Mouse (Mus musculus): Measurements from ENCODE around the gene Mthfd1l.
"Not testable (repeated sequence)": the region's sequence is repeated elsewhere in the genome, so short reads cannot be mapped to it uniquely, and the experiment has no call there.

The Mthfd1l gene

DNA sequence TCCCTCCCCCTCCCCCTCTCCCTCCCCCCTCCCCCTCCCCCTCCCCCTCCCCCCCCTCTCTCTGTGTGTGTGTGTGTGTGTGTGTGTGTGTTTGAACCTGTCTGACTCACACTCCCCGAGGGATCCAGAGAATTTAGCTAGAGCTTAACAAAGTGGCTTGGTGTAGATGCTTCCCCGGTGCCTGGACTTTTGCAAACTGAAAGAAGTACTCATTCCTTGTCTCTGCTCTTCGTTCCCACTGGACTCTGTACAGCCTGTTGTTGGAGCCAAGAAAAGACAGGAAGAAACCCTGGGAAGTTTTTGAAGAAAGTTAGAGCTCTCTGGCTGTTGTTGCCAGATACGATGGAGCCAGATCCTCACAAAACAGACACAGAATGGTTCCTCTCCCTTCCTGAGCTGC lies 73.6 kb downstream of the Mthfd1l start:
- peak; percentile 62 for DNase-seq (ENCODE audit: low spot score)

DNA sequence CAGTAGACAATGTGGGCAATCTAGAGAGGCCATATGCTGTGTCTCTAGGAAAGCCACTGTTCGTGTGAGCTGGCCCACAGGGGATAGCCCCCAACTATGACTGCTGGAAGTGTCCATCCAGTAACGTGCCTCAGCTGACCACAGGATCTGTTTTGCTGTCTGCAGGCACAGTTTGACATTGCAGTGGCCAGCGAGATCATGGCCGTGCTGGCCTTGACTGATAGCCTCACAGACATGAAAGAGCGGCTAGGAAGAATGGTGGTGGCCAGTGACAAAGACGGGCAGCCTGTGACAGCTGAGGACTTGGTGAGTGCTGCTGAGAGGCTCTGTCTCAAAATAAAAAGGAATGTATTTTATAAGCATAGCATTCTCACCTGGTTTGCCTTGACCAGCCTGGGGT lies 74.7 kb downstream of the Mthfd1l start:
- no peak for DNase-seq (ENCODE audit: low spot score)

DNA sequence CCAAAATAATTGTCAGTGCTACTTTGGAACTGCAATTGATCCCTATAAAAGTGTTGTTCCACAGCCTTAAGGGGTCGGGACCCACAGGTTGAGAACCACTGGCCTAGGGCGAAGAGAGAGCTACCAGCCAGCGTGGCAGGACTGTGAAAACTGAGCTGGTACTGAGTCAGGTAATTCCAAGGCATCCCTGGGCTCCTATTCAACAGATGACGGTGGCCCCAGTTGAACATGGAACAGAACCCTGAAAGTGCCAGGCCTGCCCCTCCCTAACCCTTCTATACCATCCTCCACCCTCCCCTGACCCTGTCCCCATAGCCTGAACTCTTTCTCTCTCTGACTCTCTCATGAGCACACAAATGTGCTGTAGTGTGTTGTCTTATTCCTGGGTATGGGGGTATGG lies 77.3 kb downstream of the Mthfd1l start:
- no peak for DNase-seq (ENCODE audit: low spot score)

DNA sequence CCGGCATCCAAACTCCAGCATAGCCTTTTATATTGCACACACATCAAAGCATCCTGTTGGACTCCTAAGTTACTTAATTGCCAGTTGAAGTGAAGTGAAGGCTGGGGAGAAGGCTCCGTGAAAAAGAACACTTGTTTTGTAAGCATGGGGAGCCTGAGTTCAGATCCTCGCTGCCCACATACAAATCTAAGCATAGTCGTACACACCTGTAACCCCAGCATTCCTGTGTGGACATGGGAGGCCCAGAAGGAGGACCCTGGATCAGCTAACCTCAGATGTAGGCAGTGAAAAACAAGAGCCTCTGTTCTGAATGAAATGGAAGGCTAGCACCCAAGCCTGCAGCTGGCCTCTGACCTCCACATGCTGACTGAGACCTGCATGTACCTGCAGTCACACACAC lies 79.8 kb downstream of the Mthfd1l start:
- no peak for DNase-seq (ENCODE audit: low spot score)

DNA sequence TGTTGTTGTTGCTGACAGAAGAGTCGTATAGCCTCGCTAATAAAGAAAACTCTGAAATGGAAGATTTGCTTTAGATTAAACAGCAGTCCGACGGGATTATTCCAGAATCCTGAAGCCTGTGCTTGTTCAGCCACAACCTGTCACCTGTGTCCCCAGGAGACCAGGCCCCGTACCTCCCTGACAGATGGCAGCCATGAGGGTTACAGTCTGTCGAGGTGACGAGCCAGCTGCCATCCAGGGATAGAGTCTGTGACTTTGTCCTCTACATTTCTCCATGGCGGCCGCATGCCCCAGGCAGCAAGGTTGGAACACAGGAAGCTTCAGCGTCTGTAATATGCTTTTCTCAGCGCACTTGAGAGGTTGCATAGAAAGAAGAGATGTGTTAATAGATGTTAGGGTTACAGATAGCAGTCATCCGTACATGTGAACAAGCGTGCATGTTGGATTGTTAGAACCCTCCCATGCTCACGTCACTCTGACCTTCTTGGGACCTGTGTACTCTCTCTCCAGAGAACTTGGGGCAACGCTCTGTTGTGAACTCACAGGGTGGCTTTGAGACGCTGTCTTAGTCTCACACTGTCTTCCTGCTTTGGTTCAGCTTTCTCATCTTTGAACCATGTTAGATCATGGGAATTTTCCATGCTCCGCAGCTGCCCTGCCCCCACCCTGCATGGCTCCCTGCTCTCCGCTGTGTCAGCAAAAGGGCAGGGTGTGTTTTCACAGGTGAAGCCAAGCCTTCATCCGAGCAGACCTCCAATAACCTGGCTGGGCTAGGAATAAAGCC lies 80.6 kb downstream of the Mthfd1l start:
- no peak for DNase-seq (ENCODE audit: low spot score)

DNA sequence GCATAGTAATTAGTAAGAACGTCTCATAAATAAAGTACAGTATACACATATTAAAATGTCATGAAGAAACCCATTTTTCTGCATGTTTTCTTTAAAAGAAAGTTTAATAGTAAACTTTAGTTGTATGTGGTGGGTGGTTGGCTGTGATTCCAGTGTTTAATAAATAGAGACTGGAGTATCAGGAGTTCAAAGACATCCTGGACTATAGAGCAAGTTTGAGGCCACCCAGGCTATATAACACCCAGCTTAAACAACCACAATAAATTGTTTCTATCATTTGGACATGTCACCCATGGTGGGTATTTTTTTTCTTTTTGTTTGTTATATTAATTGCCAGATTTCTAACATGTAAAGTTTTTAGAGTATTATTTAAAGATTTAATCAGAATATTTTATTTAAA lies 81.7 kb downstream of the Mthfd1l start:
- no peak for DNase-seq (ENCODE audit: low spot score)

DNA sequence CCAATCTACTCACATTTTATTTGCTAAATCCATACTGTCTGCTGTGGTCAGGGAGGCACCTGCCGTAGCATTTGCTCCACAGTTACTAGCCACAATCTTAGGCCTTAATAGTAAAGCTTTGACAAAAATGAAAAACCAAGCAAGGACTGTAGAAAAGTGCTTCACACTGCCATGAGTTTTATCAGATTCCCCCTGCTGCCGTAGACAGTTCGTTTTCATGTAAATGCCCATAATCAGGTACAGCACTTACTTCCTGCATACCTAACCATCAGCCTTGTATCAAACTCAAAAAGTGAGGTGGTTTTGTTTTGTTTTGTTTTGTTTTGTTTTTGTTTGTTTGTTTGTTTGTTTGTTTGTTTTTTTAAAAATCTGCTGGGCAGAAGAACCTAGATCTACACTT lies 84.5 kb downstream of the Mthfd1l start:
- DNase-seq (ENCODE audit: low spot score), result no peak

DNA sequence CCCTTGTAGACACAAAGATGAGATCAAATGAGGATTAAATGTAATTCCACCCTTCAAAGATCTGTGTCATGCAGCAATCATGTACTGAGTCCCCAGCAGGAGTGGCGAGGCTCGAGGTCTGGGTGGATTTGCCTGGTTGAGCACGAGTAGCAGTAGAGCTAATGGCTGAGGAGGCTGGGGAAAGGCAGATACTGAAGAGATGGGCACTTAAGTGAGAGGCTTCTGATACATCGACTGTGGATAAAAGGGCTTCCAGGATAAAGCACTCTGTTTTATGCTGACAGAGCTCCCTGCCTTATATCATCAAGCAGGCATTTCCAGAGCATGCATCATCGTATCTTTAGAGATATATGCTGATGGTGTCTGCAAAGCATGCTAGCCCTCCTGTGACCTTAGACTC lies 84.9 kb downstream of the Mthfd1l start:
- no peak for DNase-seq (ENCODE audit: low spot score)

DNA sequence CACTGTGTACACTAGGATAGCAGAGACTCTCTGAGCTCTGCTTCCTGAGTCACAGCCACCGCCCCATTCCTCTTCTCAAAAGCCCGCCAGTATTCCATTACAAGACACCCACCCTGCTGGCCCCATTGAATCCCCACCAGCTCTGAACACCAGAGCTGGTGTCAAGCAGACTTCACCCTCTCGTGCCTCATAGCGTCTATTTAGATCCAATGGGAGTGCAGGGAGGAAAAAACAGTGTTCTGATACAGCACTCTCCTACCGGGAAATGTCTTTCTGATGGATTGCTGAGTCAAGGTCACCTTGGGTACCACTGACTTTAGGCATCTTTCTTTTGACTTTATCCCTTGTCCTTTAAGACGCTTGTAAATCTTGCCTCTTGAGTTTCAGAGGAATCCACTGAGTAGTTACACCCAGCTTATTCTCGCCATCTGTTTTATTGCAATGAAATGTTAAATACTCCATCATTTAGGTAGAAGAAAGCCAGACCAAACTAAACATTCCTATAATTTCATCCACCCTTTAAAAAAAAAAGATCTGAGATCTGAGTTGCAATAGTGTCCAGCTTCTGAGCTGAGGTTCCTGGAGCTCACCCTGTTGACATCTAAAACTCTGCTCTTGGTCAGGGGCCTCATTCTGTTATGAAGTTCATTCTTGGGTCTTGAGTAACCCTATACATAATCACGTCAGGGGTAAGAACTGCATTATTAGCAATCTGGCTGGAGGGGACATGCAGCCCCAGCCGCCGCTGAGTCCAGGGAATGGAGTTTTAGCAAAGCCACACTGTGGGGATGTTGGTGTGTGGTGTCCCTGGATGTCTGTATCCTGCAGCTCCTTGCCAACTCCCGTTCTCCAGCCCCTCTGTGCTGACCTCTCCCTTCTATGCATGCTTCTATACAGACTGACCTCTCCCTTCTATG lies 88.4 kb downstream of the Mthfd1l start:
- DNase-seq (ENCODE audit: low spot score), result no peak

DNA sequence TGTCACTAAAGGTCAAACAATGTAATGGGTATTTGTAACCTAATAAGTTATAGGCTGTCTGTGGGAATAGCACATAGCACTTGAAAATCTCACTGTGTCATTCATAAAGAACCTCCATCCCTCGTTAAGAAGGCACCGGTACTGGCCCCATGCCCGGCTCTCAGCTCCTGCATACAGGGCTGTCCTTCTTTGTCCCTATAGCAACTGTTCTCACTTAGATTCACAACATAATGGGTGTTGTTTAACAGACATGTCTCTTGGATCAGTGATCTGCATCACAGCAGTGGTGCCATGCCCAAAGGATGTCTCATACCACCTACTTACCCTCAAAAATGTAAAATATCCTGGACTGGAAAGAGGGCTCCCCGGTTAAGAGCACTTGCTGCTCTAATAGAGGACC lies 90.6 kb downstream of the Mthfd1l start:
- DNase-seq (ENCODE audit: low spot score), result no peak

DNA sequence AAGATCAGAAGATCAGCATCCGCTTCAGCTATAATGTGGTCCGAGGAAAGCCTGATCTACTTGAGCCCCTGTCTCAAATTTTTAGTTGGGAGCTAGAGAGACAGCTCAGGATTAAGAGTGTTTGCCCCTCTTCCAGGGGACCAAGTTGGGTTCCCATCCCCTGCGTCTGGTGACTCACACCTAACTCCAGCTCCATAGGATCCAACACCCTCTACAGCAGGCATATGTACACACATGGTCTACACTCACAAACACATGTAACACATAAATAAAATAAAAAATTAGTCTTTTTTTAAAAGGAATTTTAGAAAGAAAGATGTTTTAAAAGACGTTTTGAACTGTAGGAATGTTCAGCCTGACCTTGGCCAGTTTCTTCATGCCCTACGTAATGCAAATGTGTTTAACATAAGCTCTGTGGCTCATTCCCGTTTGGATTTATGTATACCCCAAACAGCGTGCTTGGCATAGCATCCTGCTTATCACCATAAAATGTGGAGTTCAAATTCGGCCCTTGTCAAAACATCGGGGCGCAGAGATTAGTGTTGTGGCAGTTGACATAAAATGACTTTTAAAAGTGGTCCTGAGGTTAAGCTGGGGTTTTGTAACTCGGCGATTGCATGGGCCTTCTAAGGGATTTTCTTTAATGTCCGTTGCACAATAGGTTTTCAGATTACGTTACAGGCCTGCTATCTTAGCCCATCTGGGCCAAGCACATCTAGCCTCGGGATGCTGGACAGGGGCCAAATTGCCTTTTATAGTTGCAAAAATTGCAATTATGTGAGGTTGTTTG lies 92.6 kb downstream of the Mthfd1l start:
- DNase-seq (ENCODE audit: low spot score), result peak; percentile 23

DNA sequence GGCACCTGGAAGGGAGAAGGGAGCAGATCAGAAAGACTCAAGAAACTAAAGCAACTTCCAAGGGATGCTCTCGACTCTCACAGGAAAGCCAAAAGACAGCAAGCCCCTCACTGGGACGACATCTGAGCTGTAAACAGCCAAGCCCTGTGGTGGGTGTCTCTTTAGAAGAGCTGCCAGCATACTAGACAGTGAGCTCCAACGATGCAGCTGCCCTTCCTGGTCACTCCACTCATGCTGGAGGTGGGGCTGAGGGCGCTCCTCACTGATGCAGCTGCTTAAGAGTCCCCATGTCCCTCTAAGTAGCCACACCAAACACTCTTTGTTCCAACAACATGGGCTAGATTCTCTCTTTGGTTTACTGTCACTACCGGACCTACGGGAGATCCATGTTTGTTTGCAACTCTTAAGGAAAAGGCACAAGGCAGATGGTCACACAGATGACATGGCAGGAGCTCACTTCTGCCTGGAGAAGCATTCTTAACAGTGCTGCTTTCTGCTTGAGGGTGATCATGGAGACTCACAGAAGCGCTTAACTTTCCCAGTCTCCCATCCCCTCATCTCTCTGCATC lies 96.4 kb downstream of the Mthfd1l start:
- DNase-seq (ENCODE audit: low spot score), result no peak

DNA sequence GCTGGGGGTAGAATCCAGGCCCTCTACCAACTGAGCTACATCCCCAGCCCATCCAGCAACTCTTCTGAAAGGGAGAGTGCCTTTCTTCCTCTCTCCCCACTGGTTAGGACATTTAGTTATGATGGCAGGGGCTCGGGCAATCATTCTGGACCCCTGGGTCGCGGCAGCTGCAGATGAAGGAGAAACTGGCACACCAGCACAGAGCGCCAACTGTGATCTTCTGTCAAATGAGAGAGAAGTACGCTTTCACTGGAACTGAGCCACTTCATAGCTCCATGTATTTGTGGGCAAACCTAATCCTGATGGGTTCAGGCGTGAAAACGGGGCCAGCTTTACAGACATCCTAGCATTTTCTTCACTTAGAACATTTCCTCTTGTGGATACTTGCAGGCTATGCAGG lies 97.1 kb downstream of the Mthfd1l start:
- DNase-seq (ENCODE audit: low spot score), result no peak

DNA sequence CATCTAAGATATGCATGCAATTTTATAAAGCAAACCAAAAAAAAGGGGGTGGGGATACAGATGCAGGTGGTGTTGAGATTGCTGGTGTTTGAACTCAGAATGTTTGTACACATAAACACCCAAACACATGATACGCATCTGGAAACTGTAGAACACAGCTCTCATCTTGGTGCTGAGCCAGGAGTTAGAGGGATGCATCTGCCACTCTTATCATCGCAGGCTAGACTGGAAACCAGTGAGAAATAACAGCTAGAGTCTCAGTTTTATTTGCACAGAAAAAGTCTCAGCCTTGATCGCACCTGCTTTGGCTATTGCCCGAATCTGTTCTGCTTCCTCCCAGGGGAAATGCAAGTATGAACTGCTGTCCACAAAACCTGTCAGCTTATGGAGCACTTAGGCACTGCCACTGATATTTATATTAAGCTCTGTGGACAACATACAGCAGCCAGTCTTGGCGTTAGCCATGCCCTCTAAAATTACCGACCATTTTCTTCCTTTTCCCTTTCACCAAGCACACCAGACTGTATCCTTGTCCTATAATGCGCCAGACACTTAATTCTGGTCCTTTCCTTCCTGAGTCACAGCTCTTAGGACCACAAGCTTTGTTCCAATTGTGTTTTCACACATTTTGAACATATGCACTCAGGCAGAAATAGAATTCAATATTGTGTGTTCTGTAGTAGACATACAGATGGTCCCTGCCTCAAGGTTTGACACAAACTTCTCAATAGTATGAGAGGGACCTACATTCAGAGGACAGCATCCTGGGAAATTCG lies 98.3 kb downstream of the Mthfd1l start:
- DNase-seq (ENCODE audit: low spot score), result no peak

DNA sequence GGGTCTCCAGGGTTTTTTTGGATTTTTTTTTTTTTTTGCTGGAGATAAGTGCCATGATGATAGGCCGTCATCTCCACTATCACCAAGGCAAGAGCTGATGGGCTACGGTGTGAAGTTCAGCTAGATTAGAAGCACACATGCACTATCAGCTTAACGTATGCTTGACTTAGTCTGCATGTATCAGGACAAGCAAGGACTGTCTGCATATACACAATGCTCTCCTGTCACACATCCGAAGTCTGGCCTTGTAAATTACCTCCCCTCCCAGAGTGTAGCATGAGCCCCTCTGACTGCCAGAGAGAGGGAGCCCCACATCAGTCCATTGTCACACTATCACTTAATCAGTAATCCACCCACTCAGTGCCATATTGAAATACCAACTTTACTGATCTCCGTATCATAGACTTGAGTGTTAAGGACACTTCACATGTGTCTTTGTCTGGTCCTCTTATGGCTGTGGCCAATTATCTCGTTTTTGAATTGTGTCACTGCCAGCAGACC lies 99.0 kb downstream of the Mthfd1l start:
- DNase-seq (ENCODE audit: low spot score), result no peak

DNA sequence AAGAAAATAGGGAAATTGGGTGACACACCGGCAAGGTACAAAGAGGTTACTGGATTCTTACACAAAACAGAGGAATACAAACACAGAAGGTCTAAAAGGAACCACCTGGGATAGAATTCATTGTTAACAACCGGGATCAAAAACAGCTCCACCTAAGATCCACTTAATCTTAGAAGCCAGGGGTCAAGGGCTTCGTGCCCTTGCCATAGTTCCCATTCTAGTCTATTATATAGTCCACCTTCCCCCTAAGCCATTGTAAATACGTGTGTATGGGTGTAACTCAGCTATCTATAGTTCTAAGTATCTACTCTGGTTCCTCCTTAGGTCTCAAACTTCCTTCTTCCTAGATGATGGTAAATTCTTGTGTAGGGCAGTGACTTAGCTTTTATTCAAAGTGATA lies 99.6 kb downstream of the Mthfd1l start:
- not testable (repeated sequence) for DNase-seq (ENCODE audit: low spot score)

DNA sequence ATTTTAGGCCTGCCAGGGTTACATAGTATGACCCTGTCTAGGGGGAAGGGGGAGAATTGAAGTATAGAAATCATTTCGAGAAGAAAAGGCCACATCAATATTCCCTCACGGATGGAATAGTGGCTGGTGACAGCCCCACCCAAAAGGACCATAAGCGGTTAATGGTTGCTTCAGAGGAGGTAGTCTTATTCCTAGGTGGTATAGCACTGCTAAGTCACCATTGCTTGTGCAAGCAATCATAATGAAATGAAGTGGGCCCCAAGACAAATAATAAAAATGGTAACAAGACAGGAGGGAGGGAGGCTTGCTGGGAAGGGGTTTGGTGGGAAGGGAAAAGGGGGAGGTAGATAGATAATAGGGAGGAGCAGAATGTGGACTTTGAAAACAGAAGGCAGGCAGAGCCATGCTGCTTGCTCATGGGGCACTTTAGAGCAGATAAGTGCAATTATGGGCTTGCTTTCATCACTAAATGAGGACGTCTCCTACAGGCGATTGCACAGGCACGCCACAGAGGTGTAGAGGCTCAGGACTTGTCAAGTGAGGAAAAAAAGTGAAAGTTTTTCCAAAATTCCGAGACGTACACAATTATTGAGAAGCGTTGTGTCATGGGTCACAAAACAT lies 105.4 kb downstream of the Mthfd1l start:
- DNase-seq (ENCODE audit: low spot score), result no peak

DNA sequence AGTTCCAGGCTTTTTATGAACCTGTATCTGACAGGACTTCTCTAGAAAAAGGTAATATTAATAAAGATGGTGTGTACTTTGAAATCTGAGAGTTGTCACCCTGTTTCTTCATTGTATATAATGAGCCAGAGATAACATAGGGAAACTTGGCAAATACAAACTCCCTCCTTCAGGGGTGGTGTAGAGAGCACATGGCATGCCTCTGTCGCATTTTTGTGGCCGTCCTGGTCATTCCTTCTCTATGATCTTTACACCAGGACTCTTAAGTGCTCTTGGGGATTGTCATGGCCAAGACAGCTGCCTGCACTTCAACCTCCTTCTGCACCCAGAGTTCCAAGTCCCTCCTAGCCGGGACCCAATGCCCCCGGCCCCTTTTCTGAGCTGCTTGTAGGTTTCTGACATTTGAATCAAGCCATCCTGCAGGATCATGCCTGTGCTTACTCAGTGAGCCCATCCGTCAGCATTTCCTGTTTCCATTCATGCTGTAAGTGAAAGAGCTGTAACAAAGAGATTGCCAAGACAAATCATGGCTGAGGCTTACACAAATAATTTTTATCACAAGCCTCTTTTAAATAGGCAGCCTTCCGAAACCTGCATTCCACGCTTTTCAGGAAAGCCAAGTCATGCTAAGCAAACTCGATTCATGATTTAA lies 106.2 kb downstream of the Mthfd1l start:
- peak; percentile 10 for DNase-seq (ENCODE audit: low spot score)

DNA sequence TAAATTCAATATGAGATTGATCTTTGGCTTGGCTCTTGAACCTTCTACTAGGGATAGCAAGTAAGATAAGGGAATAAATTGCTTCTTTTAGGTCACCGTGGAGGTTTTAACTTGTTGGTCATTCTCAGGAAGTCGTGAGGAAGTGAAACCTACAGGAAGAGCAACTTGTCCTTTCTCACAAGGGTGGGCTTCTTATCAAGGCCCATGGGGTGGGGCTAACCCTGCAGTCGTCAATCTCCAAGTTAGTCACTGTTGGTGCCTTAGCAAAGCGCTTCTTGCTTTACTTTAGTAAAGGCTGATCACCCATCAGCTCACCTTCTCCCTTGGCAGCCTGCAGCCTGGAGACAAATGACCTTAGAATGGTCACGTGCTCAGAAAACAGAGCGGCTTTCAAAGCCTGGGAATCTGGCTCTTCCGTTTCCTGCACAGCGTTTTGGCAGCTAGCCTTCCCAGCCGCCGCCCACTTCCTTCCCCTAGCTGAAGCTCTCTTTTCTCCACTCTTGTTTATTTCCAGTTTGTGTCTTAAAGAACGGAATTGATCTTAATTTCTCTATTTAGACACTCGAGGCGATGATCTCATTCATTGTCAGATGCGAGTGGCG lies 106.8 kb downstream of the Mthfd1l start:
- DNase-seq (ENCODE audit: low spot score), result no peak

DNA sequence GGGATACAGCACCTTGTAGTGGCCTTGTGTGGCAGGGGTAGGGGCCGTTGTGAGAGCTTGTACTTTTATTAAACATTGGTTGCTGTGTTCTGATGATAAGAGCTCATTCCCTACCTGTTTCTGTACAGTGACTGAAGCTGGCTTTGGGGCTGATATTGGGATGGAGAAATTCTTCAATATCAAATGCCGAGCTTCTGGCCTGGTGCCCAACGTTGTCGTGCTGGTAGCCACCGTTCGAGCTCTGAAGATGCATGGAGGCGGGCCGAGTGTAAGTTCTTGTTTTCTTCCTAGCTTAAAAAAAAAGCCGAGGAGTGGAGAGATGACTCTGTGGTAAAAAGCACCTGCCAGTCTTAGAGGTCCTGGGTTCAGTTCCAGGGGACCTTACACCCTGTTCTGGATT lies 110.7 kb downstream of the Mthfd1l start:
- DNase-seq (ENCODE audit: low spot score), result no peak

All from adipocyte (in vitro differentiated cells).